Mouse (Mus musculus) lung, postnatal 10 days (tissue): ENCODE measurements around the gene Ybx1.

ENCODE experiments used
- DNase-seq: peaks from one replicate; pipeline ENCODE4 v3.0.0; 2021

The Ybx1 gene

GRCm38 (mm10) chr4:119263459-119263858 is 30.9 kb downstream of the Ybx1 start:
- DNase-seq: no peak

- no peak for DNase-seq
Observed at GRCm38 (mm10) chr4:119262483-119262882, 31.9 kb downstream of the Ybx1 start.

GRCm38 (mm10) chr4:119261087-119261713 is 33.2 kb downstream of the Ybx1 start:
- DNase-seq: no peak

GRCm38 (mm10) chr4:119259344-119260254 is 34.8 kb downstream of the Ybx1 start:
- no peak for DNase-seq

- DNase-seq: no peak
Observed at GRCm38 (mm10) chr4:119257083-119257482, 37.3 kb downstream of the Ybx1 start.

- no peak for DNase-seq
Observed at GRCm38 (mm10) chr4:119255351-119255750, 39.1 kb downstream of the Ybx1 start, which contains the start of gene Cldn19. TSS of gene Cldn19 (plus strand) at chr4:119255414.

- no peak for DNase-seq
Observed at GRCm38 (mm10) chr4:119254012-119254618, 40.3 kb downstream of the Ybx1 start.

- DNase-seq: no peak
Observed at GRCm38 (mm10) chr4:119252025-119252808, 42.2 kb downstream of the Ybx1 start.

- peak; percentile 55 for DNase-seq
Observed at GRCm38 (mm10) chr4:119248407-119248965, 45.9 kb downstream of the Ybx1 start.

GRCm38 (mm10) chr4:119247462-119248235 is 46.8 kb downstream of the Ybx1 start:
- peak; percentile 90 for DNase-seq

- DNase-seq: no peak
Observed at GRCm38 (mm10) chr4:119246688-119247225, 47.6 kb downstream of the Ybx1 start.

GRCm38 (mm10) chr4:119245961-119246360 is 48.4 kb downstream of the Ybx1 start:
- no peak for DNase-seq

GRCm38 (mm10) chr4:119245556-119245955 is 48.8 kb downstream of the Ybx1 start:
- DNase-seq: peak; percentile 58

- no peak for DNase-seq
Observed at GRCm38 (mm10) chr4:119244468-119245240, 49.8 kb downstream of the Ybx1 start.

GRCm38 (mm10) chr4:119242571-119242970 is 51.8 kb downstream of the Ybx1 start:
- DNase-seq: no peak

- peak; percentile 49 for DNase-seq
Observed at GRCm38 (mm10) chr4:119241664-119242063, 52.7 kb downstream of the Ybx1 start.

GRCm38 (mm10) chr4:119239181-119239682 is 55.2 kb downstream of the Ybx1 start:
- DNase-seq: peak; percentile 70

- no peak for DNase-seq
Observed at GRCm38 (mm10) chr4:119238661-119239060, 55.7 kb downstream of the Ybx1 start.

GRCm38 (mm10) chr4:119234348-119234747 is 60.1 kb downstream of the Ybx1 start:
- DNase-seq: no peak

GRCm38 (mm10) chr4:119233256-119233901 is 61.0 kb downstream of the Ybx1 start:
- peak; percentile 62 for DNase-seq
